Mouse (Mus musculus) cerebellum, adult 18-20 months (tissue): ENCODE results near the gene Mylpf.
"Not testable (repeated sequence)": the region's sequence is repeated elsewhere in the genome, so short reads cannot be mapped to it uniquely, and the experiment has no call there.

Experiments
- DNase-seq, 2 experiments: peaks; one replicate each; pipeline ENCODE4 v3.0.0; 2021

Gene Mylpf

DNA sequence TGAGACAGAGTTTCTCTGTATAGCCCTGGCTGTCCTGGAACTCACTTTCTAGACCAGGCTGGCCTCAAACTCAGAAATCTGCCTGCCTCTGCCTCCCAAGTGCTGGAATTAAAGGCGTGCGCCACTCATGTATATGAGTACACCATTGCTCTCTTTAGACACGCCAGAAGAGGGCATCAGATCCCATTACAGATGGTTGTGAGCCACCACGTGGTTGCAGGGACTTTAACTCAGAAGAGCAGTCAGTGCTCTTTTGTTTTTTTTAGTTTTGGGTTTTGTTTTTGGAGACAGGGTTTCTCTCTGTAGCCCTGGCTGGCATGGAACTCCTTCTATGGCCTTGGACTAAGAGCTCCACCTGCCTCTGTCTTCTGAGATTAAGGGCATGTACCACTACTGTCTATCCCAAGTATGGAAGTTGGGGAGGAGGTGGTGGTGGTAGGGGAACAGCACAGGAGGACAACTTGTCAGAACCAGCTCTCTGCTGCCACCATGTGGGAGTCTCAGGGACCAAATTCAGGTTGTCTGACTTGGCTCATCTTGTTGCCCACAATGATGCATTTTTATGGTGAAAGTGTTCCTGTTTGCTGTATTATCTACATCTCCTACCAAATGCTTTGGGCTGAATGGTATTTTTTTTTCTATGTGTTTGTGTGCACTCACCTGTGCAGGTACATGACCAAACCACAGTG lies 20.1 kb downstream of the Mylpf start:
- peak; percentile 85 to 87 for DNase-seq

GRCm38 (mm10) chr7:127231376-127231775 lies 22.7 kb downstream of the Mylpf start:
- DNase-seq = no peak

DNA sequence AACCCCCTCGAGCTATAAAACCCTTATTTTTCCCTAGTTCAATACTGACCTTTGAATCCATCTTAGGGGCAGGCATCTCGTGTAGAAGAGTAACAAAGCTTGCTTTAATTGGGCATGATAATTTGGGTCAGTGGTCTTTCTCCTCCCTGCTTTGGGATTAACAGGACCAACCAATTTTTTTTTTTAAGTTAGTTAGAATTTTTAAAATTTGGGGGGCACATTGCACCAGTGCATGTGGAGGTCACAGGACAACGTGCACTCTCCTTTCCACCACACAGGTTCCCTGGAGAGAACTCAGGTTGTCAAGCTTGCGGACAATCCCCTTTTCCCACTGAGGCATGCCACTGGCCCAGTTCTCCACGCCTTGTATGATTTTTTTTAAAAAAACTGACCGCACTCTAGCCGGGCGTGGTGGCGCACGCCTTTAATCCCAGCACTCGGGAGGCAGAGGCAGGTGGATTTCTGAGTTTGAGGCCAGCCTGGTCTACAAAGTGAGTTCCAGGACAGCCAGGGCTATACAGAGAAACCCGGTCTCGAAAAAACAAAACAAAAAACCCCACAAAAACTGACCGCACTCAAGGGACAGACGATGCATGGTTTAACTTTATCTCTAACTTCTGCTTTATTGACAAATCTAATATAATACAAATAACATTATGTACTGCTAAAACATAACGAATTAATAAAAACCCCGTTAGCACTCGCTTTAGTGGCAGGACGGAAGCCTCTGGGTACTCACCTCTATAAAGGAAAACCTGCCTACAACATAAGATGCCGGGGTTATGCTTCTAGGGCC lies 23.3 kb downstream of the Mylpf start:
- no peak for DNase-seq

DNA sequence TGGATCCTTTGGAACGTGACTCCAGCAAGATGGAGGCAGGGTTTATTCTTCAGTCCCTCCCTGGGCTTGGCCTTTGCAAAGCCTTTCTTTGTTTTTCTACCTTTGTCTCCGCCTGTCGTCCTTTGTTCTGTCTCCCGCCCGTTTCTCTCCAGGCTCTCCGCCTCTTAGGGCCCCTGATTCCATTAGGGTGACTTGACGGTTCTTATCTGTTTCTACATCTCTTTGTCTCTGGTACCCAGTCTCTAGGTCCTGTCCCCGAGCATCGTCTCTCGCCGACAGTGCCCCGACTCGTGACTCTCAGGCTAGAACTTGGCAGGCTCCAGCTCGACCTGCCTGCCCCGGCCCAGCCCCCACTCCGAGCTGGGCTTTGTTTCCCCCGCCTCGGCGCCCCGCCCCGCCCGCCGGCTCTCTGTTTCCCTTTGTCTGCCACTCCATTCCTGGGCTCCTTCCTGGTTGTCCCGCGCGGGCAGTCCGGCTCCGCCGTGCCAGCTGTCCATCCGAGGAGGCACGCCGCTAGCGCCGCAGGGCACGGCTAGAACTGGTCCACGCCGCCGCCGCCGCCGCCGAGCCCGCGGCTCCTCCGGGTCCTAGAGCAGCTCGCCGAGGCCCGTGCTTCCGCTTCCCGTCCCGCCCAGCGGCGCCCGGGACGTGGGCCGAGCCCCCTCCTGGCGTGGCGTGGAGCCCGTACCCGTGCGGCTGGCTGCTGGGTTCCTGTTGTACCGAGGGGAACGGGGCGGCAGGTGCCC lies 24.1 kb downstream of the Mylpf start, which contains the start of the genes Zfp553 and Sept1:
TSS of gene Zfp553 (plus strand) at position 440 of the 746 bp plus-strand sequence.
TSS of gene Sept1 (minus strand) at position 509 of the 746 bp plus-strand sequence.
- peak; percentile 87 to 91 for DNase-seq

- DNase-seq = peak in 1 of 2 experiments; percentile 43
Observed at GRCm38 (mm10) chr7:127233368-127233749, 24.7 kb downstream of the Mylpf start.

- no peak for DNase-seq
Observed at GRCm38 (mm10) chr7:127233765-127234164, 25.1 kb downstream of the Mylpf start.

GRCm38 (mm10) chr7:127234777-127235176 lies 26.1 kb downstream of the Mylpf start:
- no peak for DNase-seq

DNA sequence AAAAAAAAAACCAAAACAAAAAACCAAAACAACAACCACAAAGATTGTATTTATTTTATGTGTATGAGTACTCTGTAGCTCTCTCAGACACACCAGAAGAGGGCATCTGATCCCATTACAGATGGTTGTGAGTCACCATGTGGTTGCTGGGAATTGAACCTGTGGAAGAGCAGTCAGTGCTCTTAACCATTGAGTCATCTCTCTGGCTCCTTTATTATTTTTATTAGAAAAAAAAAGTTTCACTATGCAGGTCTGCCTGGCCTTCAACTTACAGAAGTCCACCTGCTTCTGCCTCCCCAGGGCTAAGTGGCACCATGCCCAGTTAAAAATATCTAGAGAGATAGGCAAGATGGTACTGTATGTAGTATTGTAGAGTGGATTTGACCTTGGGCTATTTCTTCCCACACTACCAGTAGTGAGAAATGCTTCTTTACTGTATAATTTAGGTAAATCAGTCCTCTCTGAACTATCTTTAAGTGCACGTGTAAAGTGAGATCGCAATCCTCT lies 34.7 kb downstream of the Mylpf start:
- DNase-seq = no peak

DNA sequence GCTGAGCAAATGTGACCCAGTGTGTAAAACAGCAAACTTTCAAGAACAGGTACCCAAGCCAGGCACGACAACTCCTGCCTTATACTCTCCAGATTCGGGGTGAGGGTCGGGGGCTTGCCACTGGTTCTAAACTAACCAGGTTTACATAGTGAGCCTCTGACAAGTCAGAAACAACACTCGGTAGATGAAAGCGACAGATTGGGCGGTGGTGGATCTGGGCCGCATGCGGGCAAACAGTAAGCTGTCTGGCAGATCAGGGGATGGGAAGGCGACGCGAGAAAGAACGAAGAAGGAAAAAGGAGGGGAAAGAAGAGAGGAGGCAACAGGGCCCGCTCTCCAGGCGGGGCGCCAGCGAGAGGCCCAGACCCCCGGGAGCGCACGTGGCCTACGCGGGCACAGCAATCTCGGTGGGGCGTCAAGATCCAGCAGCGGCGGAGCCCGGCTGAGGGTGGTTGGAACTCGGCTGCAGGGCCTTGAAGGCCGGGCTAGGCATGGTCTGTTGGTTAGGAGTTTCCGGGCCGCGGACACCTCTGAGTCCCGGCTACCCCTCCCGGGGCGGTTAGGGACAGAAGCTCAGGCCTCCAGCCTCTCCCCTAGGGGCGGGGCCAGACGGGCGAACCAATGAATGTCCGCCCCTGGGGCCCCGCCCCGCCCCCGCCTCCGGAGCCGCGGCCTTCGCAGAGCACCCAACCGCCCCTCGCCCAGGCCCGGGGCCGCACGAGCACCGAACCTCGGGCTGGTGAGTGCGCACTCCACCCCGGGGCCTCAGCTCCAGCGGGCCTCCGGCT lies 35.4 kb downstream of the Mylpf start, which contains the start of gene Zfp771:
TSS of gene Zfp771 (plus strand) at position 405 of the 788 bp plus-strand sequence.
- DNase-seq = peak; percentile 97 to 98

DNA sequence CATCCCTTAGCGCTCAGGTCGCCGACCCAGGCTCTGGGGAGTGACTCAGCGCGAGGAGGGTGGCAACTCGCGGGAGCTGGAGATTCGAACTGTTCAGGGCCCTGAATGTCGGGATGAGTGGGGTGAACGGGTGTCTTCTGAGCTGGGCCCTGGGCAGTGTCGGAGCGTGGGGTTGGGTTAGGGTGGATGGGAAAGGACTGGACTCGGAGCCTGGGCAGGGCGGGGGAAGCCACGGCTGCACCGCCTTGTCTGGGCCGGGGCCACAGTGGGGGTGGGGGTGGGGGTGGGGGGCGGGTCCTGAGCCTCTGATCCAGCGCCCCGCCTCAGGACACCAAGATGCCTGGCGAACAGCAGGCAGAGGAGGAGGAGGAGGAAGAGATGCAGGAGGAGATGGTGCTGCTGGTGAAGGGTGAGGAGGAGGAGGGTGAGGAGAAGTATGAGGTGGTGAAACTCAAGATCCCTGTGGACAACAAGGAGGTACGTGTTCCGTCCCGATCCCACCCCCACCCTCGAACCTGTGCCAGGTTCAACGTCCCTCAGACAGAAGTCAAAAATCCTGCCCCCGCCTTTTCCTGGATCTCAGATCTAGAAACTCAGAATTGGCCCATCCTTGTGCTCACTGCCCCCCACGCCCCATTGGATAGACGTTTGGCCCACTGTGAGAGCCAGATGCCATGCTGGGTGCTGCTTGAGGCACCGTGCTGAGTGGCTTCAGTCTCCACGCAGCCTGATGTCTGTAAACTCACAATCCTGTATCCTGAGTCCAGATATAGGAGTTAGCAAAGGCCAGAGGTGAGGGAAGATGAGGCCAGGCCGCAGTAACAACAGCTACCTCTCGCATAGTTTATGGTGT lies 36.2 kb downstream of the Mylpf start:
- DNase-seq = no peak

- not testable (repeated sequence) for DNase-seq
Observed at GRCm38 (mm10) chr7:127250511-127250910, 41.8 kb downstream of the Mylpf start.

DNA sequence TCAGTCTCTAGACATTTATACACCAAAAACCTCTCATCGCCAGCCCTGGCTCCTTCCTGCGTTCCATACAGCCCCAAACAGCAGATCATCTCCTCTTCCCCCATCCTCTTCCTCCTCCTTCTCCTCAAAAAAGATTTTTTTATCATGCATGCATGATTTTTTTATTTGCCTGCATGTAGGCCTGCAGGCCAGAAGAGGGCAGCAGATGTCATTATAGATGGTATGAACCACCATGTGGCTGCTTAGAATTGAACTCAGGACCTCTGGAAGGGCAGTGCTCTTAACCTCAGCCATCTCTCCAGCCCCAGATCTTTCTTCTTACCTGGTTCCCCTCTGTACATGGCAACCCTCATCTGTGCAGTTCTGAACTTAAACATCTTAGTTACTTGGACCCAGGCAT lies 43.7 kb downstream of the Mylpf start:
- peak in 1 of 2 experiments; percentile 23 for DNase-seq

DNA sequence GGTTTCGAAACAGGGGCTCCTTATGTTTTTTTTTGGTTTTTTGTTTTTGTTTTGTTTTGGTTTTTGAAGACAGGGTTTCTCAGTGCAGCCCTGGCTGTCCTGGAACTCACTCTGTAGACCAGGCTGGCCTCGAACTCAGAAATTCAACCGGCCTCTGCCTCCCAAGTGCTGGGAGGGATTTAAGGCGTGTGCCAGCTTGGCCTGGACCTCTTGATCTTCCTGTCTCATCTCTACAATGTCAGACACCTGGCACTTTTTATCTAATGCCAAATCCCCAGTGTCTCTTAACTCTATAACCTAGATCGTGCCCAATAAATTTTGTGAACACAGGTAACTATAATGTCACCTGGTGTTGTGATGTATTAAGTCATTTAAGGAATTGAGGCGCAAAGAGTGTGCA lies 44.7 kb downstream of the Mylpf start:
- DNase-seq = peak in 1 of 2 experiments; percentile 35

DNA sequence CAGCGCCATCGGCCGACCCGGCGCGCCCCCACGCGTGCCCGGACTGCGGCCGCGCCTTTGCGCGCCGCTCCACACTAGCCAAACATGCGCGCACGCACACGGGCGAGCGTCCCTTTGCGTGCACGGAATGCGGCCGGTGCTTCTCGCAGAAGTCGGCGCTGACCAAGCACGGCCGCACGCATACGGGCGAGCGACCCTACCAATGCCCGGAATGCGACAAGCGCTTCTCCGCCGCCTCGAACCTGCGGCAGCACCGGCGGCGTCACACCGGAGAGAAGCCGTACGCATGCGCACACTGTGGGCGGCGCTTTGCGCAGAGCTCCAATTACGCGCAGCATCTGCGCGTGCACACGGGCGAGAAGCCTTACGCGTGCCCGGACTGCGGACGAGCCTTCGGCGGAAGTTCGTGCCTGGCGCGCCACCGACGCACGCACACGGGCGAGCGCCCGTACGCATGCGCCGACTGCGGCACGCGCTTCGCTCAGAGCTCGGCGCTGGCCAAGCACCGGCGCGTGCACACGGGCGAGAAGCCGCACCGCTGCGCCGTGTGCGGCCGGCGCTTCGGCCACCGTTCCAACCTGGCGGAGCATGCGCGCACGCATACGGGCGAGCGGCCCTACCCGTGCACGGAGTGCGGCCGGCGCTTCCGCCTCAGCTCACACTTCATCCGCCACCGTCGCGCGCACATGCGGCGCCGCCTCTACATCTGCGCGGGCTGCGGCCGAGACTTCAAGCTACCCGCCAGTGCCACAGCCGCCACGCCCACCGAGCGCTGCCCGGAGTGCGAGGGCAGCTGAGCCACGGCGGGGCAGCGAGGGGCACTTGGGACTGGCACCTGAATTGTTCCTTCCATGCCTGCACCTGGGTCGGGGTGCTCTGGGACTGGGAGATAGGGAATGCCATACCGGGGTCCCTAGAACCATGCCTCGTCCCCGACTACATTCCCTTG lies 45.4 kb downstream of the Mylpf start:
- DNase-seq = peak; percentile 95 to 98

- DNase-seq = no peak
Observed at GRCm38 (mm10) chr7:127255008-127255407, 46.3 kb downstream of the Mylpf start.

- DNase-seq = no peak
Observed at GRCm38 (mm10) chr7:127255965-127256364, 47.3 kb downstream of the Mylpf start.

DNA sequence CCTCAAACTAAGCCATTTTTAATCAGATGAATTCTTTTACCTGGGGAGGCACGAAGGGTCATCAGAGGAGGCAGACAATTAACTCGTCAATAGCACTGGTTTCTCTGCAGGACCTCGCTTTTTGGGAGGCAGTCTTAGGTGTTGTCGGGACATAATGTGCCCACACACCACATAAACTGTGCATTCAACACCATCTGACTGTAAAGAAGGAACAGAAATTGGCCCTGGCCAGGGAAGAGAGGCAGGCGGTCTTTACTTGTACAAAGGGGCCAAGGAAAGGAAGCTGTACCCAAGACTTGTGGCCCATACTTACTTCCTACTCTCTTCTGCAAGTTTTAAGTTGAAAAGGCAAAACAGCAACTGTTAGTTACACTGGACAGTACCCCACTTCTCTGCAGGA lies 47.8 kb downstream of the Mylpf start:
- DNase-seq = no peak

DNA sequence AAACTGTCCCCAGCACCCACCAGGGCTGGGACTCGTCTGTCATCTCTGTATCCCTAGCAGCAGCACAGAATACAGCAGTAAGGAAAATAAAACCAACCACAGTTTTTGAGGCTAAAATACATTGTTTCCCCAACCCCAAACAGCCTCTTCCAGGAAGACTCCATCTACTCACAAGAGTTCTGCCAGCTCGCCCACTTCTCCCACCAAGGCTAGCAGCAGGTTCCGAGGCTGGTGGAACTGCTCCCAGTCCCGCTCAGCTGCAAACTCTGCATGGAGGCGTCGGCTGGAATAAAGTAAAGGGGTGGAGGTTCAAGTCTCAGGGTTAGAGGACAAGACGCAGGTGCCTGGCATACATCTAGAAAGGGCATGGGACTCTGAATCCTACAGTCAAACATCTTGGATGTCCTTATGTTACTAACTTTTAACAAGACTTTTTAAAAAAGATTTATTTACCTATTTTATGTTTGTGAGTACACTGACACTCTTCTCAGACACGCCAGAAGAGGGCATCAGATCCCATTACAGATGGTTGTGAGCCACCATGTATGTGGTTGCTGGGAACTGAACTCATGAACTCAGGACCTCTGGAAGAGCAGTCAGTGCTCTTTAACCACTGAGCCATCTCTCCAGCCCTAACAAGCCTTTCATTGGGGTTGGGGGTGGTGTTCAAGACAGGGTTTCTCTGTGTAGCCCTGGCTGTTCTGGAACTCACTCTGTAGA lies 50.7 kb downstream of the Mylpf start:
- no peak for DNase-seq
